ENCODE assay signal across 10 mouse cellular contexts in the genomic region with DNA sequence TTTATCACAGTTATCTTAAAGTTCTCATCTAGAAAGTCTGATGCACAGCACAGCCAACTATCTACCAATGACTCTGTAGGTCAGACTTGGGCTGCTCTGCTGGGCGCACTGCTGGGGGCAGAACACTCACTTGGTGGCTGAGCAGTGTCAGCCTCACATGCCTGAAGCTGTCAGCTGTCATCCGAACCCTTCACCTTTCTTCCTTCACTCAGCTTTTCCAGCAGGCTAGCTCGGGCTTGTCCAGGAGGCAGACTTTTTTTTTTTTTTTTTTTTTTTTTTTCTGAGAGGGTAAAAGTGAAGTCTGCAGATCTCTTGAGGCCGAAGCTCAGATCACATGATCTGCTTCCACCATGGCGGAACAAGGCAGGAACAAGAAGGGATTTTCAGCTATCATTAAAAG.
"Had no signal": no experiment of that assay in that cellular context is flagged by ENCODE, and none has a peak within 500 bp of the region (broad histone marks: within the 10 kb centered on the region; RNA-seq: fewer than 3 reads in every experiment).

No protein-coding gene starts in this region.

- ATAC-seq: midbrain, embryonic 16.5 days had no signal

- H3K9me3 ChIP-seq: limb, embryonic 13.5 days; midbrain, embryonic 12.5 days had no signal

- H3K4me2 ChIP-seq: limb, embryonic 13.5 days; midbrain, embryonic 12.5 days had no signal

- H3K27me3 ChIP-seq: limb, embryonic 13.5 days had no signal

- DNase-seq: kidney, postnatal 4 days; left cerebral cortex, postnatal 4 days; lung, adult 18-20 months; right cerebral cortex, postnatal 25 days; thymus, postnatal 4 days had no signal

- H3K36me3 ChIP-seq: limb, embryonic 13.5 days; midbrain, embryonic 12.5 days had no signal

- H3K4me3 ChIP-seq: limb, embryonic 13.5 days; midbrain, embryonic 12.5 days had no signal

- H3K27ac ChIP-seq: limb, embryonic 13.5 days; liver, embryonic 14.5 days; midbrain, embryonic 12.5 days; stomach, postnatal 0 days had no signal

- H3K4me1 ChIP-seq: midbrain, embryonic 12.5 days had no signal

- H3K9ac ChIP-seq: limb, embryonic 13.5 days; liver, embryonic 14.5 days; midbrain, embryonic 12.5 days had no signal
